Mouse (Mus musculus): Measurements from ENCODE around the gene Ggt7. TPM values are rescaled to one million over a fixed set of nuclear protein-coding genes. Genes with fewer than 3 reads are reported as not detected.

Gene Ggt7
- polyA plus RNA-seq, 1 experiment from 2014 or later = 5.5 TPM

DNA sequence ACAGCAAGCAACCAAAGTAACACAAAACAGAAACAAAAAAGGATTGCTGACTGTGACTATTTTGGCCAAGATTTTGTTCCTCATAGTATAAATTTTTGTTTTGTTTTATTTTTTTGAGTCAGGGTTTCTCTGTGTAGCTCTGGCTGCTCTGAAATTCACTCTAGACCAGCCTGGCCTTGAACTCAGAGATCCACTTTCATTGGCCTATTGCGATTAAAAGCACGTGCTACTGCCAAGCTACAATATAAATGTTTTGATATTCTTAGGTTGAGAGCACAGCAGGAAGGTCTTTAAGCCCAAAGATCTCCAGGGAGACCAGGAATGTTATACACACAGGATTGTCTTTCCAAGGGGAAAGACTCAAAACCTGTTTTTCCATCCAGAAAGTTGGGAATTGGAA, 74.6 kb downstream of the Ggt7 start:
- H3K4me3 ChIP-seq (replicated peaks) = no peak overlapping the region
- H3K27ac ChIP-seq = no peak overlapping the region
- no peaks in the 10 kb centered on the region for H3K27me3 ChIP-seq
- no peaks in the 10 kb centered on the region for H3K9me3 ChIP-seq
- 73% methylated on average over 2 of the region's 2 CpGs for WGBS
- no peak overlapping the region for H3K4me2 ChIP-seq
- no peak overlapping the region for H3K9ac ChIP-seq (replicated peaks)
- no peak for ATAC-seq (ENCODE audit: insufficient number of reproducible peaks, insufficient read depth, low FRiP score, low TSS enrichment, low read depth)
- peaks cover 9% of the 10 kb centered on the region for H3K36me3 ChIP-seq
- peaks cover 7% of the 10 kb centered on the region; the same call in 1 of the 2 replicates for H3K4me1 ChIP-seq (replicated peaks)

DNA sequence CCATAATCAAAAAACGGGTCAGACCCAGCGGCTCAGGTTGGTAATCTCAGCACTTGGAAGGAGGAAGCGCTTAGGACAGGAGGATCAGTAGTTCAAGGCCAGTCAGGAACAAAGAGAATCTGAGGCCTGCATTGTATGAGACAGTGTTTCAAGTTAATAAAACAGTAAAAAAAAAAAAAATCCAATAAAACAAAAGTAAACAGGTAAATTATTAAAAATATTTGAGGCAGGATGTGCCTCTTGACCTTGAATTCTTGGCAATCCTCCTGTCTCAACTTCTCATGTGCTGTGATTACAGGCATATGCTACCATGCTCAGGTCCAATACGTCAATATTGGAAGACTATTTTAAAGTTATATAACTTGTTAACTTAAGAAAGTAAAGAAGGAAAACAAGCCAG, 75.1 kb downstream of the Ggt7 start:
- H3K9ac ChIP-seq (replicated peaks) = no peak overlapping the region
- no peaks in the 10 kb centered on the region for H3K9me3 ChIP-seq
- H3K4me3 ChIP-seq (replicated peaks) = no peak overlapping the region
- H3K36me3 ChIP-seq = peaks cover 9% of the 10 kb centered on the region
- 72% methylated on average over 4 of the region's 4 CpGs for WGBS
- no peak for ATAC-seq (ENCODE audit: insufficient number of reproducible peaks, insufficient read depth, low FRiP score, low TSS enrichment, low read depth)
- no peak overlapping the region for H3K27ac ChIP-seq
- peaks cover 7% of the 10 kb centered on the region; the same call in 1 of the 2 replicates for H3K4me1 ChIP-seq (replicated peaks)
- no peaks in the 10 kb centered on the region for H3K27me3 ChIP-seq
- H3K4me2 ChIP-seq = no peak overlapping the region

Other genes starting within 250 kb of the Ggt7 start
- 163 and 169 TPM in 2 replicates for gene Map1lc3a, start 241.9 kb downstream of the Ggt7 start, polyA plus RNA-seq (2016; fragmentation: Nextera tagmentation; extraction: Ambion mirVana)
- 41.0 and 47.0 TPM in 2 replicates for gene Pigu, start 160.8 kb downstream of the Ggt7 start, polyA plus RNA-seq (2016; fragmentation: Nextera tagmentation; extraction: Ambion mirVana)
- gene Trp53inp2, start 137.2 kb downstream of the Ggt7 start, polyA plus RNA-seq (2016; fragmentation: Nextera tagmentation; extraction: Ambion mirVana) = 16.2 and 21.2 TPM in 2 replicates
- gene Ncoa6, start 44.3 kb downstream of the Ggt7 start, polyA plus RNA-seq (2016; fragmentation: Nextera tagmentation; extraction: Ambion mirVana) = 24.0 and 29.1 TPM in 2 replicates
- gene Acss2, start 289 bp downstream of the Ggt7 start, polyA plus RNA-seq (2016; fragmentation: Nextera tagmentation; extraction: Ambion mirVana) = 12.1 and 14.8 TPM in 2 replicates
- gene Gss, start 74.6 kb upstream of the Ggt7 start, polyA plus RNA-seq (2016; fragmentation: Nextera tagmentation; extraction: Ambion mirVana) = 23.8 and 23.9 TPM in 2 replicates
- 1.9 and 2.1 TPM in 2 replicates for gene Myh7b, start 93.0 kb upstream of the Ggt7 start, polyA plus RNA-seq (2016; fragmentation: Nextera tagmentation; extraction: Ambion mirVana)
- gene Trpc4ap, start 174.1 kb upstream of the Ggt7 start, polyA plus RNA-seq (2016; fragmentation: Nextera tagmentation; extraction: Ambion mirVana) = 165 and 167 TPM in 2 replicates
- 24.2 and 26.3 TPM in 2 replicates for gene Edem2, start 211.2 kb upstream of the Ggt7 start, polyA plus RNA-seq (2016; fragmentation: Nextera tagmentation; extraction: Ambion mirVana)
- not detected in 2 replicates for gene Gm17581, start 217.6 kb upstream of the Ggt7 start, polyA plus RNA-seq (2016; fragmentation: Nextera tagmentation; extraction: Ambion mirVana)
- gene Procr, start 232.9 kb upstream of the Ggt7 start, polyA plus RNA-seq (2016; fragmentation: Nextera tagmentation; extraction: Ambion mirVana) = 3.5 and 4.1 TPM in 2 replicates